Mouse (Mus musculus) c-Kit-positive CD71-positive TER-119-negative erythroid progenitor cells, embryonic 14.5 days (primary cell): Measurements from ENCODE around the gene Srrm1.
"Not testable (repeated sequence)": the region's sequence is repeated elsewhere in the genome, so short reads cannot be mapped to it uniquely, and the experiment has no call there.

Source experiments
- DNase-seq: peaks from one replicate; pipeline ENCODE4 v3.0.0-alpha.2; 2013; ENCODE audit warnings: low read depth

Srrm1 gene

GRCm38 (mm10) chr4:135300248-135301041, 52.7 kb downstream of the Srrm1 start:
- DNase-seq, result no peak

GRCm38 (mm10) chr4:135298680-135299079, 54.4 kb downstream of the Srrm1 start:
- DNase-seq, result no peak

GRCm38 (mm10) chr4:135297931-135298546, 55.1 kb downstream of the Srrm1 start:
- DNase-seq, result no peak

- DNase-seq, result no peak
Observed at GRCm38 (mm10) chr4:135297146-135297545, 56.0 kb downstream of the Srrm1 start.

GRCm38 (mm10) chr4:135296565-135296964, 56.6 kb downstream of the Srrm1 start:
- no peak for DNase-seq

- no peak for DNase-seq
Observed at GRCm38 (mm10) chr4:135293813-135294212, 59.3 kb downstream of the Srrm1 start.

- peak; percentile 24 for DNase-seq
Observed at GRCm38 (mm10) chr4:135292477-135293089, 60.5 kb downstream of the Srrm1 start.

GRCm38 (mm10) chr4:135291841-135292240, 61.3 kb downstream of the Srrm1 start:
- no peak for DNase-seq

GRCm38 (mm10) chr4:135291199-135291598, 61.9 kb downstream of the Srrm1 start:
- DNase-seq, result no peak

GRCm38 (mm10) chr4:135287975-135288374, 65.1 kb downstream of the Srrm1 start:
- peak; percentile 78 for DNase-seq

GRCm38 (mm10) chr4:135286833-135287395, 66.2 kb downstream of the Srrm1 start:
- DNase-seq, result peak; percentile 55

- no peak for DNase-seq
Observed at GRCm38 (mm10) chr4:135286033-135286622, 67.0 kb downstream of the Srrm1 start.

GRCm38 (mm10) chr4:135285436-135285835, 67.7 kb downstream of the Srrm1 start:
- no peak for DNase-seq

GRCm38 (mm10) chr4:135283875-135284274, 69.2 kb downstream of the Srrm1 start:
- no peak for DNase-seq

GRCm38 (mm10) chr4:135283417-135283816, 69.7 kb downstream of the Srrm1 start:
- no peak for DNase-seq

- no peak for DNase-seq
Observed at GRCm38 (mm10) chr4:135282651-135283290, 70.3 kb downstream of the Srrm1 start.

- not testable (repeated sequence) for DNase-seq
Observed at GRCm38 (mm10) chr4:135280016-135280415, 73.1 kb downstream of the Srrm1 start.

GRCm38 (mm10) chr4:135276681-135277379, 76.3 kb downstream of the Srrm1 start:
- DNase-seq, result no peak

GRCm38 (mm10) chr4:135274761-135275160, 78.4 kb downstream of the Srrm1 start:
- DNase-seq, result no peak

- DNase-seq, result no peak
Observed at GRCm38 (mm10) chr4:135273307-135273682, 79.8 kb downstream of the Srrm1 start.

GRCm38 (mm10) chr4:135272640-135273306, 80.3 kb downstream of the Srrm1 start, which contains the start of gene Clic4:
TSS of gene Clic4 (minus strand) at chr4:135272814.
- peak; percentile 99 for DNase-seq
